Mouse (Mus musculus): ENCODE measurements around the gene Nuf2. TPM values are rescaled to one million over a fixed set of nuclear protein-coding genes. Genes with fewer than 3 reads are reported as not detected.
A peak's percentile ranks its signal among the peaks of the same experiment; 100 is the strongest.
"Not testable (repeated sequence)": the region's sequence is repeated elsewhere in the genome, so short reads cannot be mapped to it uniquely, and the experiment has no call there.

Nuf2 gene
- polyA plus RNA-seq, 1 experiment from 2014 or later = 39.7 TPM

DNA sequence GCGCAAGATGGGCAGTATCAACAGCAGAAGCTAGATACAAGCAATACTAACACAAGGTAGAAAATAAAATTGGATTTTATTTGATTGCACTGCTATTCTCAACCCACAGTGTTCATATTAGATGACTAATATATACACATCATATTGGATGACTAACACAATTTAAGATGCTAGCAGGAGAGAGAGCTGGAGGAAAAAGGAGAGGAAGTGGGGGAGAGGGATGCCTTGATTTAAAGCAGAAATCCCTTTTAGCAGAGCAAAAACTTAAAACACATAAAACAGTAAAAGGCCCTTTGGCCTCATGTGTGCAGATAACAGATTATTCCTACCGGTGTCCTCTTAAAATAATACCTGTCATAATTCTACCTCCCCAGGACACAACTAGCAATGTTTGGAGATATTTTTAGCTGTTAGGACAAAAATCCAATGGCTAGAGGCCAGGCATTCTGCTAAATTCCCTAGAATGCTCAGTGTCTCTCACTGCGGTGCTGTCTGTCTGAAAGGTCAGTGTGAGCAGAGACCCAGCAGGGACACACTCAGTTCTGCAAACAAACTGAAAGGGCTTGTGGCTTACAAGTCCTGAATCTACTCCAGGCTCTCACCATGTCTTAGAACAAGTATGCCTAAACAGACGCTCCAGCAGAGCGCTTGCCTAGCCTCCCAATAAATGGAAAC, 5.1 kb downstream of the Nuf2 start:
- ATAC-seq (no peak), DNase-seq (ENCODE audit: low read depth, low spot score) (no peak)
- no peak for TF ChIP-seq CTCF (IDR thresholded peaks at IDR 0.05)
- POLR2A ChIA-PET = no interaction called here
- CTCF ChIA-PET = interaction anchor here (0.9 to 1.3 kb wide), 2 partner anchors 392 to 393 kb away, joined by 3 to 4 read pairs; no protein-coding TSS in a partner anchor
- no peaks in the 10 kb centered on the region for H3K27me3 ChIP-seq
- in situ Hi-C loops (cut with MboI; ENCODE audit: low pct_unique_long_range_greater_than_20kb) = no loop called here

DNA sequence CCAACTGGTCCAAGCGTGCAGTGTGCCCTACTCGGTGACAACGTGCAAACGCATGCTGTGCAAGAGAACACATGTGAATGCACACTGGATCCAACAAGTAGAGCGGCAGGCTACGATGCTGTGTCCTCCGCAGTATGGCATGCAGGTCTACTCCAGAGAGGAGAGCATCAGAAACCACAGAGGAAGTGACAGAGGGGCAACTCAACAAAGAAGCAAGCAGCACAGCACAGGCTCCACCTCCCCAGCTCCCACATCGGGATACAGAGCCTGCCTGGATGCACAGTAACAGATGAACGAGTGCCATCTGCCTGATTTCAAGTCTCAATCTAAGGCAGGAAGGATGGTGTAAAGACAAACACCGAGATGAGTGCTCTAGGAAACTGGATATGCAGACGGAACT, 11.9 kb downstream of the Nuf2 start:
- ChIA-PET CTCF (no interaction called here), POLR2A (interaction anchor here (0.6 kb wide), 1 partner anchor 48 kb away, joined by 4 read pairs; no protein-coding TSS in a partner anchor)
- ATAC-seq = no peak
- in situ Hi-C loops (cut with MboI; ENCODE audit: low pct_unique_long_range_greater_than_20kb) = no loop called here
- no peak for DNase-seq (ENCODE audit: low read depth, low spot score)
- no peaks in the 10 kb centered on the region for H3K27me3 ChIP-seq
- no peak for TF ChIP-seq CTCF (IDR thresholded peaks at IDR 0.05)

DNA sequence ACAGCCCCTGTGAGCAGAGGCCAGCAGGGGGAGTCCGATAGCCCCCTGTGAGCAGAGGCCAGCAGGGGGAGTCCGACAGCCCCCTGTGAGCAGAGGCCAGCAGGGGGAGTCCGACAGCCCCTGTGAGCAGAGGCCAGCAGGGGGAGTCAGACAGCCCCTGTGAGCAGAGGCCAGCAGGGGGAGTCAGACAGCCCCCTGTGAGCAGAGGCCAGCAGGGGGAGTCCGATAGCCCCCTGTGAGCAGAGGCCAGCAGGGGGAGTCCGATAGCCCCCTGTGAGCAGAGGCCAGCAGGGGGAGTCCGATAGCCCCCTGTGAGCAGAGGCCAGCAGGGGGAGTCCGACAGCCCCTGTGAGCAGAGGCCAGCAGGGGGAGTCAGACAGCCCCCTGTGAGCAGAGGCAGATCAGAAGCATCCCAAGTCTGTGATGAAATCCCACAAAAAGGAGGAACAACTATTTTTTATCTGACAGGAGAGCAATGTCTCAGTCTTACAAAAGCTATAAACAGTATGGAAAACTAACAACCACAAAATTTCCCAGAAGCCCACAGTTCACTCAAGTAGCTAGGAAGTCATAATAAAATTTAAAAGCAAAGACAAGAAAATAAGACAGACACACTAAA, 13.3 kb downstream of the Nuf2 start:
- not testable (repeated sequence) for ATAC-seq

DNA sequence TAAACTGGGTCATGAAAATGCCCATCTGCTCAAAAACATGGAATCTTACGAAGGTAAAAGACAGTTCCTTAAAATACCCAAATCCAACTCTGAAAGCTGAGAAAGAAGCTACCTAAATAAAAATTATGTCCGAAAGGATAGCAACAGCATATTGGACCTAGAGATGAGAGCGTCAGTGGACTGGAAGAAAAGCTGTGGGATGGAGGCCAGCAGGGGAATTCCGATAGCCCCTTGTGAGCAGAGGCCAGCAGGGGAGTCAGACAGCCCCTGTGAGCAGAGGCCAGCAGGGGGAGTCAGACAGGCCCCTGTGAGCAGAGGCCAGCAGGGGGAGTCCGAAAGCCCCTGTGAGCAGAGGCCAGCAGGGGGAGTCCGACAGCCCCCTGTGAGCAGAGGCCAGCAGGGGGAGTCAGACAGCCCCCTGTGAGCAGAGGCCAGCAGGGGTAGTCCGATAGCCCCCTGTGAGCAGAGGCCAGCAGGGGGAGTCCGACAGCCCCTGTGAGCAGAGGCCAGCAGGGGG, 13.8 kb downstream of the Nuf2 start:
- ChIA-PET CTCF (interaction anchor here (0.6 to 2.2 kb wide), 5 partner anchors 18 to 417 kb away, joined by 3 to 5 read pairs (median 4); no protein-coding TSS in a partner anchor), POLR2A (no interaction called here)
- ATAC-seq (no peak), DNase-seq (ENCODE audit: low read depth, low spot score) (no peak)
- in situ Hi-C loops (cut with MboI; ENCODE audit: low pct_unique_long_range_greater_than_20kb) = no loop called here
- peak; percentile 36 for TF ChIP-seq CTCF (IDR thresholded peaks at IDR 0.05)
- H3K27me3 ChIP-seq = no peaks in the 10 kb centered on the region

More for the DNA sequence above, 13.3 kb downstream of the Nuf2 start:
- in situ Hi-C loops (cut with MboI; ENCODE audit: low pct_unique_long_range_greater_than_20kb); DNase-seq (ENCODE audit: low read depth, low spot score); H3K27me3 ChIP-seq: not testable (repeated sequence)
- ChIA-PET POLR2A (interaction anchor here (0.7 kb wide), 1 partner anchor 418 kb away, joined by 4 read pairs; no protein-coding TSS in a partner anchor), CTCF (interaction anchor here (0.7 to 2.2 kb wide), 9 partner anchors 8 to 403 kb away, joined by 3 to 10 read pairs (median 4); no protein-coding TSS in a partner anchor)
- peak; percentile 45 for TF ChIP-seq CTCF (IDR thresholded peaks at IDR 0.05)

DNA sequence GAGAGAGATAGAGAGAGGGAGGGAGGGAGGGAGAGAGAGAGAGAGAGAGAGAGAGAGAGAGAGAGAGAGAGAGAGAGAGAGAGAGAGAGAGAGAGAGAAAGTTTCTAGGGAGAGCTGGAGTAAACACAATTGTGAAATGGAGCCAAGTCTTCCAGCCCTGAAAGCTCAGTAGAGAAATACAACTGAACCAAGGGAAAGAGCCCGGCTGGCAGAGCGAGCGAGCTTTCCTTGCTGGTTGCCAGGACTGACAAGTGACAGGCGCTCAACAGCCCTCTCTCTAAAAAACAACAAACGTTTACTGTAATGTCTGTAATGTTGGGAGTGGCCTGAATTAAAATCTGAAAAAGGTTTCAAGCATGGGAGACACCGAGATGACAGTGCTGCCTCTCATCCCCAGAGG, 24.9 kb downstream of the Nuf2 start:
- CTCF ChIA-PET = interaction anchor here (1.5 to 1.9 kb wide), 2 partner anchors 11 to 14 kb away, joined by 3 to 5 read pairs; no protein-coding TSS in a partner anchor

DNA sequence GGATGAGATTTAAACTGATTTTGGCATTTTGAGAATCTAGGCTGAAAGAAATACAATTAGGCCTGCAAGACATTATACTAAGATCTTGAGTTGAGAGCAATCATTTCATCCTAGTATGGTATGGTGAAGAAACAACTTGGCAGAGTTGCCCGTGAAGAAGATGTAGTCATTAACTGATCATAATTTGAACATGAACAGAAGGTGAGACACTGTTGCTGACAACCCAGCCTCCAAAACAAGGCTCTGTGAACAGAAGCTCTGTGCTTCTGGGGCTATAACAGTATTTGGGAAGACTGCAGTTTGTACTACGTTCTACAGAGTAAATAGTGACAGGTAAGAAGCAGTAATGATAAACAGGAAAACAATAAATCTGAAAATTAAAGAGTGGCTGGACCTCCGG, 28.4 kb downstream of the Nuf2 start:
- POLR2A ChIA-PET = no interaction called here
- H3K27me3 ChIP-seq = no peaks in the 10 kb centered on the region
- ATAC-seq (no peak), DNase-seq (ENCODE audit: low read depth, low spot score) (no peak)
- in situ Hi-C loops (cut with MboI; ENCODE audit: low pct_unique_long_range_greater_than_20kb) = no loop called here
- no peak for TF ChIP-seq CTCF (IDR thresholded peaks at IDR 0.05)
- CTCF ChIA-PET = no interaction called here

More for the DNA sequence above, 24.9 kb downstream of the Nuf2 start:
- POLR2A ChIA-PET = no interaction called here
- DNase-seq (ENCODE audit: low read depth, low spot score) (no peak), ATAC-seq (no peak)
- in situ Hi-C loops (cut with MboI; ENCODE audit: low pct_unique_long_range_greater_than_20kb) = no loop called here
- no peaks in the 10 kb centered on the region for H3K27me3 ChIP-seq
- TF ChIP-seq CTCF (IDR thresholded peaks at IDR 0.05) = no peak

DNA sequence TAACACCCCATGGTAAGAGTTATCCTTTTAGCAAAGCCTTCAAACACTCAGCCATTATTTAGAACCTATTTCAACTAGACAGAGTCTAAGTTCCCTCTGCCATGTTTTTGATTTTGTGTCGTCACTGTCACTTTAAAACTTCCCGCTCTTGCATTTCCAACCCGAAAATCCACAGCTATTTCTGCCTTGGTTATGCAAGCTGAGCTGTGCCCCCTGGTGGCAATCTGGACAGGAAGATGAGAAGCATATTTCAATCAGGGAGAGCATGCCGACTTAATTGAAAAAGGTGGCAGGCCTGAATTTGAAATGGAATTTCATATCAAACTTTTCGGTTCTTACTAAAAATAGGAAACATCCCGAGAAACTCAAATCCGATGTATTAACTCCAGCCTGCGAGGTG, 35.6 kb downstream of the Nuf2 start:
- POLR2A ChIA-PET = no interaction called here
- DNase-seq (ENCODE audit: low read depth, low spot score) (no peak), ATAC-seq (no peak)
- in situ Hi-C loops (cut with MboI; ENCODE audit: low pct_unique_long_range_greater_than_20kb) = no loop called here
- no peaks in the 10 kb centered on the region for H3K27me3 ChIP-seq
- TF ChIP-seq CTCF (IDR thresholded peaks at IDR 0.05) = peak; percentile 75
- CTCF ChIA-PET = interaction anchor here (0.7 to 1.9 kb wide), 3 partner anchors 8 to 11 kb away, joined by 3 to 11 read pairs (median 5); no protein-coding TSS in a partner anchor

DNA sequence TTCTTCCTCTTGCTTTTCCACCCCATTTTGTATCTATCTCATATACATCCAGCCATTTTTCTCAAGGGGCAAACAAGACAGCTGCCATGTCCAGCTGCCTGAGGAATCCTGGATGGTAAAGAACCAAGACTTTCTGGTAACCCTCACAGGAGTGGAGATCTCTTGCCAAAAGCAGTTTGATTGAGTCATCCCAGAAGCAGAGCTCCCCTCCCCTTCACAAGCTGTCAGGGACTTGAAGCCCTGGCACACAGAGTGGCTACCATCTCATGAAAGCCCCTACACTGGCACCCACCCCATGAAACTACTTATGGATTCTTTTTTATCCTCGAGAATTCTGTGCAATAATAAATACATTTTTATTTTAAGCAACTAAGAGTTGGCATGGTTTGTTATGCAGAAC, 39.7 kb downstream of the Nuf2 start:
- ATAC-seq (no peak), DNase-seq (ENCODE audit: low read depth, low spot score) (no peak)
- in situ Hi-C loops (cut with MboI; ENCODE audit: low pct_unique_long_range_greater_than_20kb) = no loop called here
- CTCF ChIA-PET = no interaction called here
- TF ChIP-seq CTCF (IDR thresholded peaks at IDR 0.05) = no peak
- peaks cover 4% of the 10 kb centered on the region for H3K27me3 ChIP-seq
- POLR2A ChIA-PET = no interaction called here

DNA sequence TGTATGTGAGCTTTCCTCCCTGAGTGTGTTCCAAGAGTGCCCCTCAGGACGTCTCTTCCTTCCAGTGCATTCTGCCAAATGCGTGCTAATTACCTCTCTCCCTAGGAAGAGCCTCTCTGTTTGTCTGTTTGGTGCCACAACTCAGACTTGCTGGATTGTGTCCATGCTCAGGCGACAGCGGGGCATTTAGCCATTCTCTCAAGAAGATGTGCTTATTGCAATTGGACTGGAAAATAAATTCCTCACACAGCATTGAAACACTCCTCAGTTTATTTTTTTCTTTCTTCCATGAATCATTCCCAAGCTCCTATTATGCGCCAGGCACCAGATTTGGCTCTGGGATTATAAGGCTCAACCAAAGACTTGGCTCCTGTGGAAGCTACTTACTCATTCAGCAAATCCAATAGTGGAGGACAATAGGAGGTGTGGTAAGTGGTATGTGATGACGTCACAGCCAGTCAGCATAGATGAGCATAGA, 45.8 kb downstream of the Nuf2 start:
- peak; percentile 27 for DNase-seq (ENCODE audit: low read depth, low spot score)
- ChIA-PET POLR2A (no interaction called here), CTCF (interaction anchor here (2.5 kb wide), 1 partner anchor 11 kb away, joined by 11 read pairs; no protein-coding TSS in a partner anchor)
- peaks cover 8% of the 10 kb centered on the region for H3K27me3 ChIP-seq
- in situ Hi-C loops (cut with MboI; ENCODE audit: low pct_unique_long_range_greater_than_20kb) = no loop called here
- TF ChIP-seq CTCF (IDR thresholded peaks at IDR 0.05) = no peak
- peak; percentile 57 for ATAC-seq

DNA sequence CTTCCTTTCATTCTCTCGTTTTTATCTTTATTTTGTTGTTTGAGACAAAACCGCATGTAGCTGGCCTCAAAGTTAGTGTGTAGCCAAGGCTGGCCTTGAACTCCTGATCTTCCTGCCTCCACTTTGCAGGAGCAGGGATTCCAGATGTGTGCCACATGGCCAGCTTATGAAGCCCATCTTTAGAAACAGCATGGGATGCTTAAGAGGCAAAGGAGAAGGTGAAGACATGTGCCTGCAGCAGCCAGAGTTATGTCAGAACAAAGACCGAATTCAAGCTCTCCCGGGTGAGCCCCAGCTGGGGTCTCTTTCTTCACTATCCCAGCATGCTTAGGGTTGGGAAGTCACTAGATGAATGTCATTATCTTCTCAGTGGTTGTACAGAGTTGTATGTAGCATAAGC, 46.7 kb downstream of the Nuf2 start:
- no peak for TF ChIP-seq CTCF (IDR thresholded peaks at IDR 0.05)
- no peak for ATAC-seq
- H3K27me3 ChIP-seq = peaks cover 8% of the 10 kb centered on the region
- in situ Hi-C loops (cut with MboI; ENCODE audit: low pct_unique_long_range_greater_than_20kb) = no loop called here
- DNase-seq (ENCODE audit: low read depth, low spot score) = no peak
- ChIA-PET POLR2A (no interaction called here), CTCF (interaction anchor here (1.4 to 2.5 kb wide), 2 partner anchors 8 to 11 kb away, joined by 3 to 11 read pairs; no protein-coding TSS in a partner anchor)

Measured in Patski (cell line).